Mouse (Mus musculus): Measurements from ENCODE around the gene Casp8. TPM values are rescaled to one million over a fixed set of nuclear protein-coding genes. Genes with fewer than 3 reads are reported as not detected.
A peak's percentile ranks its signal among the peaks of the same experiment; 100 is the strongest.

Gene Casp8
- total and polyA plus RNA-seq, 3 experiments, result 36.2 to 59.3 (median 53.3) TPM

- dilution Hi-C loops (cut with MboI; ENCODE audit: extremely low pct_ligation_motif_present, extremely low pct_unique_long_range_greater_than_20kb, low sequenced_read_pairs), result no loop called here
- Histone ChIP-seq H3K9me3 (replicated peaks; ENCODE audit: low read length) (peaks cover 5% of the 10 kb centered on the region), H3K27me3 (replicated peaks) (no peaks in the 10 kb centered on the region), H3K36me3 (replicated peaks in 1 of 2; ENCODE audit: control insufficient read depth in 1 of 2, insufficient read depth in 1 of 2, low read length in 1 of 2) (peaks cover 10 to 22% of the 10 kb centered on the region in 2 experiments), H3K9ac (ENCODE audit: insufficient read depth, low read depth) (peak overlapping the region; percentile 66; the same call in 1 of the 2 replicates), H3K4me3 (replicated peaks in 1 of 3; ENCODE audit: low read depth in 2 of 3, low read length in 2 of 3, poor library complexity in 1 of 3) (peak overlapping the region; percentile 45 to 48 (median 47)), H3K4me2 (ENCODE audit: insufficient read depth, low read depth, poor library complexity, severe bottlenecking) (peak overlapping the region; percentile 100), H3K79me2 (replicated peaks; ENCODE audit: control insufficient read depth, extremely low read depth, insufficient read depth, poor library complexity, severe bottlenecking) (peaks cover 36% of the 10 kb centered on the region), H3K27ac (ENCODE audit: insufficient read depth, low read depth) (no peak overlapping the region), H3K4me1 (ENCODE audit: control insufficient read depth in 1 of 2, insufficient read depth in 2 of 2) (peaks cover 1 to 18% of the 10 kb centered on the region in 2 experiments)
- no peak for DNase-seq (ENCODE audit: extremely low read depth)
- TF ChIP-seq MXI1 (IDR thresholded peaks at IDR 0.05; ENCODE audit: low read depth, low read length) (peak; percentile 10; the same call in 1 of the 2 replicates), MEF2A (IDR thresholded peaks at IDR 0.05; ENCODE audit: borderline replicate concordance, low read depth, low read length) (no peak)
- in situ Hi-C loops (cut with MboI; ENCODE audit: low pct_ligation_motif_present, low pct_unique_long_range_greater_than_20kb, low sequenced_read_pairs), result loop anchor here (25.0 kb wide), 1 partner anchor 440 kb away; the partner anchor contains the start of gene Als2
Observed at GRCm38 (mm10) chr1:58796853-58797252, 1.7 kb downstream of the Casp8 start.

GRCm38 (mm10) chr1:58797370-58797769 lies 2.2 kb downstream of the Casp8 start:
- dilution Hi-C loops (cut with MboI; ENCODE audit: extremely low pct_ligation_motif_present, extremely low pct_unique_long_range_greater_than_20kb, low sequenced_read_pairs) (no loop called here), in situ Hi-C loops (cut with MboI; ENCODE audit: low pct_ligation_motif_present, low pct_unique_long_range_greater_than_20kb, low sequenced_read_pairs) (loop anchor here (25.0 kb wide), 1 partner anchor 440 kb away; the partner anchor contains the start of gene Als2)
- no peak for TF ChIP-seq USF1 (IDR thresholded peaks at IDR 0.05; ENCODE audit: low read depth, low read length)
- TF ChIP-seq SIN3A (IDR thresholded peaks at IDR 0.05; ENCODE audit: low read length), result peak; percentile 48; the same call in 1 of the 2 replicates
- TF ChIP-seq MEF2A (IDR thresholded peaks at IDR 0.05; ENCODE audit: borderline replicate concordance, low read depth, low read length), result no peak
- no peak for TF ChIP-seq MAZ (IDR thresholded peaks at IDR 0.05; ENCODE audit: low read depth, low read length)
- TF ChIP-seq NRF1 (IDR thresholded peaks at IDR 0.05; ENCODE audit: low read depth, low read length), result no peak
- TF ChIP-seq ZNF384 (IDR thresholded peaks at IDR 0.05; ENCODE audit: low read depth, low read length), result no peak
- TF ChIP-seq MXI1 (IDR thresholded peaks at IDR 0.05; ENCODE audit: low read depth, low read length), result peak; percentile 75; the same call in 1 of the 2 replicates
- no peak for TF ChIP-seq MYC (IDR thresholded peaks at IDR 0.05; ENCODE audit: low read depth, low read length)
- no peak for TF ChIP-seq RCOR1 (conservative IDR thresholded peaks at IDR 0.05; ENCODE audit: low read depth, low read length)
- no peak for TF ChIP-seq ZC3H11A (IDR thresholded peaks at IDR 0.05; ENCODE audit: low read depth, low read length)
- TF ChIP-seq CTCF (conservative IDR thresholded peaks at IDR 0.05 in 1 of 2, IDR thresholded peaks at IDR 0.05 in 1 of 2; ENCODE audit: low read depth in 2 of 2, low read length in 2 of 2), result no peak
- TF ChIP-seq HCFC1 (IDR thresholded peaks at IDR 0.05; ENCODE audit: low read depth, low read length), result peak; percentile 58
- TF ChIP-seq NELFE (IDR thresholded peaks at IDR 0.05; ENCODE audit: low read depth, low read length), result no peak
- no peak for TF ChIP-seq E2F4 (IDR thresholded peaks at IDR 0.05; ENCODE audit: insufficient replicate concordance, low read depth, low read length)
- no peak for TF ChIP-seq POLR2A (IDR thresholded peaks at IDR 0.05; ENCODE audit: low read depth, low read length)
- 0 out of 2 replicates have a peak, but pooled peaks have one; percentile 27 for TF ChIP-seq ELF1 (IDR thresholded peaks at IDR 0.05; ENCODE audit: low read depth, low read length)
- TF ChIP-seq MAFK (IDR thresholded peaks at IDR 0.05; ENCODE audit: insufficient replicate concordance, low read length), result no peak
- no peak for TF ChIP-seq ZMIZ1 (IDR thresholded peaks at IDR 0.05; ENCODE audit: low read depth, low read length)
- TF ChIP-seq TBP (conservative IDR thresholded peaks at IDR 0.05; ENCODE audit: low read depth, low read length), result 0 out of 2 replicates have a peak, but pooled peaks have one; percentile 18
- TF ChIP-seq CHD2 (IDR thresholded peaks at IDR 0.05; ENCODE audit: low read length), result no peak
- Histone ChIP-seq H3K4me2 (ENCODE audit: insufficient read depth, low read depth, poor library complexity, severe bottlenecking) (peak overlapping the region; percentile 100), H3K27me3 (replicated peaks) (no peaks in the 10 kb centered on the region), H3K4me3 (replicated peaks in 1 of 3; ENCODE audit: low read depth in 2 of 3, low read length in 2 of 3, poor library complexity in 1 of 3) (peak overlapping the region; percentile 47 to 56 (median 48)), H3K9me3 (replicated peaks; ENCODE audit: low read length) (peaks cover 5% of the 10 kb centered on the region), H3K4me1 (ENCODE audit: control insufficient read depth in 1 of 2, insufficient read depth in 2 of 2) (peaks cover 3 to 23% of the 10 kb centered on the region in 2 experiments), H3K79me2 (replicated peaks; ENCODE audit: control insufficient read depth, extremely low read depth, insufficient read depth, poor library complexity, severe bottlenecking) (peaks cover 36% of the 10 kb centered on the region), H3K27ac (ENCODE audit: insufficient read depth, low read depth) (peak overlapping the region; percentile 34), H3K36me3 (replicated peaks in 1 of 2; ENCODE audit: control insufficient read depth in 1 of 2, insufficient read depth in 1 of 2, low read length in 1 of 2) (peaks cover 10 to 22% of the 10 kb centered on the region in 2 experiments), H3K9ac (ENCODE audit: insufficient read depth, low read depth) (peak overlapping the region; percentile 66)
- peak; percentile 58 for DNase-seq (ENCODE audit: extremely low read depth)
